Mouse (Mus musculus): ENCODE results near the gene Fbxl16. TPM values are rescaled to one million over a fixed set of nuclear protein-coding genes. Genes with fewer than 3 reads are reported as not detected.

The Fbxl16 gene
- polyA plus RNA-seq, 1 experiment: 4.7 TPM

- no peaks in the 10 kb centered on the region for H3K36me3 ChIP-seq (ENCODE audit: control insufficient read depth, insufficient read depth, low read length, poor library complexity, severe bottlenecking)
- no peaks in the 10 kb centered on the region for H3K9me3 ChIP-seq (replicated peaks; ENCODE audit: control insufficient read depth, insufficient read depth, low read length, poor library complexity, severe bottlenecking)
- H3K27me3 ChIP-seq (ENCODE audit: control insufficient read depth, insufficient read depth, low read length, poor library complexity, severe bottlenecking): no peaks in the 10 kb centered on the region
- TF ChIP-seq POLR2A (IDR thresholded peaks at IDR 0.05; ENCODE audit: insufficient read depth, low read length): no peak
- TF ChIP-seq CTCF (IDR thresholded peaks at IDR 0.05; ENCODE audit: low read depth, low read length): no peak
- TF ChIP-seq EP300 (IDR thresholded peaks at IDR 0.05; ENCODE audit: insufficient read depth, low read depth, low read length): no peak
- peak overlapping the region; percentile 84 for H3K4me3 ChIP-seq (ENCODE audit: low read depth, low read length)
- no peak overlapping the region for H3K27ac ChIP-seq (ENCODE audit: insufficient read depth, low read length)
- H3K9ac ChIP-seq (ENCODE audit: low read depth, poor library complexity, severe bottlenecking): peak overlapping the region; percentile 73
- no peaks in the 10 kb centered on the region for H3K4me1 ChIP-seq (ENCODE audit: control insufficient read depth, insufficient read depth, low read length)
These were observed 888 bp downstream of the Fbxl16 start for GRCm38 (mm10) chr17:25809606-25810340.

DNA sequence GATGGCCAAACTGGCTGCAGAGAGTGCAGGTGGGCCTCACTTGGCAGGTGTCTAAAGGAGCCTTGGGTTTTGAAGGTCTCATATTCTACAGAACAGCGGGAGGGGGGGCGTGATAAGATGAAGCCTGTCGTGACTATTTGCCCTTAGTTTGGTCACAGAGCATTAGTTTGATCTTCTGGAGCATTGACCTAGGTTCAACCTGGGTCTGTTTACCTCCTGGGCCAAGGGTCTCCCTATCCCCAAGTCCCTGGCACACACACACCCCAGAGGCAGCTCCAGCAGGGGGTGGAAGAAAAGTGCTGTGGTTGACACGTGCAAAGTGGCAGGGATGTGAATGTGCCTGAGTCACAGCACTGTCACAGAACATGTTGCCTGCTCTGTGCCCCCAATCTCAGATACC, 2.0 kb downstream of the Fbxl16 start:
- H3K4me1 ChIP-seq (ENCODE audit: control insufficient read depth, insufficient read depth, low read length): no peaks in the 10 kb centered on the region
- H3K36me3 ChIP-seq (ENCODE audit: control insufficient read depth, insufficient read depth, low read length, poor library complexity, severe bottlenecking): no peaks in the 10 kb centered on the region
- H3K9ac ChIP-seq (ENCODE audit: low read depth, poor library complexity, severe bottlenecking): no peak overlapping the region
- no peak overlapping the region for H3K4me3 ChIP-seq (ENCODE audit: low read depth, low read length)
- no peaks in the 10 kb centered on the region for H3K9me3 ChIP-seq (replicated peaks; ENCODE audit: control insufficient read depth, insufficient read depth, low read length, poor library complexity, severe bottlenecking)
- no peaks in the 10 kb centered on the region for H3K27me3 ChIP-seq (ENCODE audit: control insufficient read depth, insufficient read depth, low read length, poor library complexity, severe bottlenecking)
- TF ChIP-seq CTCF (IDR thresholded peaks at IDR 0.05; ENCODE audit: low read depth, low read length) (no peak), POLR2A (IDR thresholded peaks at IDR 0.05; ENCODE audit: insufficient read depth, low read length) (no peak), EP300 (IDR thresholded peaks at IDR 0.05; ENCODE audit: insufficient read depth, low read depth, low read length) (no peak)
- H3K27ac ChIP-seq (ENCODE audit: insufficient read depth, low read length): no peak overlapping the region

GRCm38 (mm10) chr17:25813471-25813870, 4.6 kb downstream of the Fbxl16 start:
- Histone ChIP-seq H3K27me3 (ENCODE audit: control insufficient read depth, insufficient read depth, low read length, poor library complexity, severe bottlenecking) (no peaks in the 10 kb centered on the region), H3K27ac (ENCODE audit: insufficient read depth, low read length) (no peak overlapping the region), H3K36me3 (ENCODE audit: control insufficient read depth, insufficient read depth, low read length, poor library complexity, severe bottlenecking) (no peaks in the 10 kb centered on the region), H3K4me3 (ENCODE audit: low read depth, low read length) (no peak overlapping the region), H3K4me1 (ENCODE audit: control insufficient read depth, insufficient read depth, low read length) (no peaks in the 10 kb centered on the region), H3K9ac (ENCODE audit: low read depth, poor library complexity, severe bottlenecking) (no peak overlapping the region), H3K9me3 (replicated peaks; ENCODE audit: control insufficient read depth, insufficient read depth, low read length, poor library complexity, severe bottlenecking) (no peaks in the 10 kb centered on the region)
- TF ChIP-seq POLR2A (IDR thresholded peaks at IDR 0.05; ENCODE audit: insufficient read depth, low read length): no peak
- TF ChIP-seq EP300 (IDR thresholded peaks at IDR 0.05; ENCODE audit: insufficient read depth, low read depth, low read length): no peak
- peak; percentile 40 for TF ChIP-seq CTCF (IDR thresholded peaks at IDR 0.05; ENCODE audit: low read depth, low read length)

DNA sequence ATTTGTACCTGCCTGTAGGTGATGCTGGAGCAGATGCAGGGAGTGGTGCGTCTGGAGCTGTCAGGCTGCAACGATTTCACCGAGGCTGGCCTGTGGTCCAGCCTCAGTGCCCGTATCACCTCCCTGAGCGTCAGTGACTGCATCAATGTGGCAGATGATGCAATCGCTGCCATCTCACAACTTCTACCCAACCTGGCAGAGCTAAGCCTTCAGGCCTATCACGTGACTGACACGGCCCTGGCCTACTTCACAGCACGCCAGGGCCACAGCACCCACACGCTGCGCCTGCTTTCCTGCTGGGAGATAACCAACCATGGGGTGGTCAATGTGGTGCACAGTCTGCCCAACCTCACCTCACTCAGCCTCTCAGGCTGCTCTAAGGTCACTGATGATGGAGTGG, 8.8 kb downstream of the Fbxl16 start:
- Histone ChIP-seq H3K9me3 (replicated peaks; ENCODE audit: control insufficient read depth, insufficient read depth, low read length, poor library complexity, severe bottlenecking) (no peaks in the 10 kb centered on the region), H3K9ac (ENCODE audit: low read depth, poor library complexity, severe bottlenecking) (no peak overlapping the region), H3K27me3 (ENCODE audit: control insufficient read depth, insufficient read depth, low read length, poor library complexity, severe bottlenecking) (no peaks in the 10 kb centered on the region), H3K4me1 (ENCODE audit: control insufficient read depth, insufficient read depth, low read length) (no peaks in the 10 kb centered on the region), H3K36me3 (ENCODE audit: control insufficient read depth, insufficient read depth, low read length, poor library complexity, severe bottlenecking) (no peaks in the 10 kb centered on the region), H3K27ac (ENCODE audit: insufficient read depth, low read length) (no peak overlapping the region), H3K4me3 (ENCODE audit: low read depth, low read length) (no peak overlapping the region)
- TF ChIP-seq POLR2A (IDR thresholded peaks at IDR 0.05; ENCODE audit: insufficient read depth, low read length) (no peak), EP300 (IDR thresholded peaks at IDR 0.05; ENCODE audit: insufficient read depth, low read depth, low read length) (no peak), CTCF (IDR thresholded peaks at IDR 0.05; ENCODE audit: low read depth, low read length) (no peak)

GRCm38 (mm10) chr17:25818851-25819780, 10.2 kb downstream of the Fbxl16 start:
- no peak for TF ChIP-seq CTCF (IDR thresholded peaks at IDR 0.05; ENCODE audit: low read depth, low read length)
- TF ChIP-seq POLR2A (IDR thresholded peaks at IDR 0.05; ENCODE audit: insufficient read depth, low read length): peak; percentile 12
- no peaks in the 10 kb centered on the region for H3K9me3 ChIP-seq (replicated peaks; ENCODE audit: control insufficient read depth, insufficient read depth, low read length, poor library complexity, severe bottlenecking)
- no peaks in the 10 kb centered on the region for H3K4me1 ChIP-seq (ENCODE audit: control insufficient read depth, insufficient read depth, low read length)
- no peaks in the 10 kb centered on the region for H3K36me3 ChIP-seq (ENCODE audit: control insufficient read depth, insufficient read depth, low read length, poor library complexity, severe bottlenecking)
- H3K27ac ChIP-seq (ENCODE audit: insufficient read depth, low read length): no peak overlapping the region
- no peaks in the 10 kb centered on the region for H3K27me3 ChIP-seq (ENCODE audit: control insufficient read depth, insufficient read depth, low read length, poor library complexity, severe bottlenecking)
- peak overlapping the region; percentile 42; the same call in 1 of the 2 replicates for H3K9ac ChIP-seq (ENCODE audit: low read depth, poor library complexity, severe bottlenecking)
- peak overlapping the region; percentile 59 for H3K4me3 ChIP-seq (ENCODE audit: low read depth, low read length)
